Mouse (Mus musculus): ENCODE data around the gene Cnpy2. TPM values are rescaled to one million over a fixed set of nuclear protein-coding genes. Genes with fewer than 3 reads are reported as not detected.
A peak's percentile ranks its signal among the peaks of the same experiment; 100 is the strongest.
"Not testable (repeated sequence)": the region's sequence is repeated elsewhere in the genome, so short reads cannot be mapped to it uniquely, and the experiment has no call there.

The Cnpy2 gene
- polyA plus RNA-seq, 1 experiment from 2014 or later = 349 TPM

DNA sequence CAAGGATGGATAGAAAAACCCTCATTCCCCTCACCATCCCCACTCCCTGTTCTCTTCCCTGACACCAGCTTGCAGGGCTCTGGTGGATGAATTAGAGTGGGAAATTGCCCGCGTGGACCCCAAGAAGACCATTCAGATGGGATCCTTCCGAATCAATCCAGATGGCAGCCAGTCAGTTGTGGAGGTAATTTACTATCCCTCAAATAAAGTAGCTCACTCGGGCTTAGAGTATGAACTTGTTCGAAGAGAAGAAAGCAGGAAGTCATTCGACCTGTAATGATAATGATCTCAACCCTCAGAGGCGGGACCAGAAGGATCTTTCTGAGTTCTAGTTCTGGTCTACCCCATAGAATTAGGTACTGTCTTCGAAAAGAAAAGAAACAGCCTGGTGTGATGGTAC lies 1.3 kb downstream of the Cnpy2 start:
- Histone ChIP-seq H3K27ac (peak overlapping the region; percentile 98), H3K4me2 (peak overlapping the region; percentile 77), H3K4me3 (peak overlapping the region; percentile 91), H3K9me3 (no peaks in the 10 kb centered on the region), H3K27me3 (no peaks in the 10 kb centered on the region), H3K36me3 (peaks cover 70% of the 10 kb centered on the region), H3K4me1 (peaks cover 18% of the 10 kb centered on the region), H3K9ac (peak overlapping the region; percentile 99)
- 78% methylated on average over 8 of the region's 8 CpGs for WGBS
- no peak for ATAC-seq (ENCODE audit: insufficient number of reproducible peaks, insufficient read depth, low FRiP score, low TSS enrichment, low read depth)

GRCm38 (mm10) chr10:128326825-128327224 lies 4.6 kb downstream of the Cnpy2 start:
- Histone ChIP-seq H3K4me3 (no peak overlapping the region), H3K4me1 (peaks cover 14% of the 10 kb centered on the region), H3K9me3 (no peaks in the 10 kb centered on the region), H3K9ac (no peak overlapping the region), H3K36me3 (peaks cover 52% of the 10 kb centered on the region), H3K27me3 (no peaks in the 10 kb centered on the region), H3K27ac (no peak overlapping the region), H3K4me2 (no peak overlapping the region)
- 94% methylated on average over 8 of the region's 8 CpGs for WGBS
- ATAC-seq (ENCODE audit: insufficient number of reproducible peaks, insufficient read depth, low FRiP score, low TSS enrichment, low read depth) = no peak

- Histone ChIP-seq H3K9me3 (no peaks in the 10 kb centered on the region), H3K27me3 (no peaks in the 10 kb centered on the region), H3K27ac (no peak overlapping the region), H3K4me3 (no peak overlapping the region), H3K36me3 (peaks cover 52% of the 10 kb centered on the region), H3K4me1 (peaks cover 14% of the 10 kb centered on the region), H3K9ac (no peak overlapping the region), H3K4me2 (no peak overlapping the region)
- no peak for ATAC-seq (ENCODE audit: insufficient number of reproducible peaks, insufficient read depth, low FRiP score, low TSS enrichment, low read depth)
- 90% methylated on average over 10 of the region's 10 CpGs for whole genome bisulfite sequencing
Measured at GRCm38 (mm10) chr10:128327610-128328009, 5.4 kb downstream of the Cnpy2 start.

GRCm38 (mm10) chr10:128332358-128333249 lies 10.3 kb downstream of the Cnpy2 start:
- 79% methylated on average over 6 of the region's 6 CpGs for WGBS
- not testable (repeated sequence) for ATAC-seq (ENCODE audit: insufficient number of reproducible peaks, insufficient read depth, low FRiP score, low TSS enrichment, low read depth); H3K9me3 ChIP-seq; H3K4me3 ChIP-seq; H3K4me1 ChIP-seq; H3K27ac ChIP-seq; H3K9ac ChIP-seq; H3K27me3 ChIP-seq; H3K4me2 ChIP-seq
- H3K36me3 ChIP-seq = peaks cover 17% of the 10 kb centered on the region

DNA sequence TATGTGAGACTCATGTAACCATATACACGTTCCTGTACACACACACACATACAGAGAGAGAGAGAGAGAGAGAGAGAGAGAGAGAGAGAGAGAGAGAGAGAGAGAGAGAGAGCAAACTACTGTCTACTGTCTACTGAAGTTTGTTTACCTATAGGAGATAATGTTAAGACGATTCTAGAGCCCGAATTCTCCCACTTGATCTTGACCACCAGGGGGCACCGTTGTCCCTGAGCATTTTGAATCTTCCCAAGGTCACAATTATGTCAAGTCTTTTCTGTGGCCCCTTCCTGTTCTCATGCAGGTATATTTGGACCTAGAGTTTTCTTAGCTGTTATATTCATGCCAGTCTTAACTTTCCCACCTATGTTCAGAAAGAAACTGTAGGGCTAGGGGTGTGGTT lies 13.3 kb downstream of the Cnpy2 start:
- WGBS = 5% methylated on average over 4 of the region's 4 CpGs
- H3K36me3 ChIP-seq = 0 out of 2 replicates have a peak, but pooled peaks cover 3% of the 10 kb centered on the region
- no peak overlapping the region for H3K27ac ChIP-seq
- no peak for ATAC-seq (ENCODE audit: insufficient number of reproducible peaks, insufficient read depth, low FRiP score, low TSS enrichment, low read depth)
- no peak overlapping the region for H3K4me3 ChIP-seq
- H3K9ac ChIP-seq = no peak overlapping the region
- no peaks in the 10 kb centered on the region for H3K9me3 ChIP-seq
- peaks cover 25% of the 10 kb centered on the region for H3K4me1 ChIP-seq
- H3K27me3 ChIP-seq = no peaks in the 10 kb centered on the region
- H3K4me2 ChIP-seq = no peak overlapping the region

- no peaks in the 10 kb centered on the region for H3K27me3 ChIP-seq
- ATAC-seq (ENCODE audit: insufficient number of reproducible peaks, insufficient read depth, low FRiP score, low TSS enrichment, low read depth) = no peak
- peaks cover 25% of the 10 kb centered on the region for H3K4me1 ChIP-seq
- no peaks in the 10 kb centered on the region for H3K9me3 ChIP-seq
- no peak overlapping the region for H3K4me2 ChIP-seq
- no peak overlapping the region for H3K4me3 ChIP-seq
- no peak overlapping the region for H3K27ac ChIP-seq
- WGBS = 97% methylated on average over 3 of the region's 3 CpGs
- peaks cover 3% of the 10 kb centered on the region; the same call in 1 of the 2 replicates for H3K36me3 ChIP-seq
- H3K9ac ChIP-seq = no peak overlapping the region
Measured at GRCm38 (mm10) chr10:128336195-128336594, 13.9 kb downstream of the Cnpy2 start.

GRCm38 (mm10) chr10:128336597-128336996 lies 14.3 kb downstream of the Cnpy2 start:
- Histone ChIP-seq H3K9me3 (no peaks in the 10 kb centered on the region), H3K36me3 (peaks cover 3% of the 10 kb centered on the region; the same call in 1 of the 2 replicates), H3K4me3 (peak overlapping the region; percentile 99), H3K4me1 (peaks cover 25% of the 10 kb centered on the region), H3K9ac (peak overlapping the region; percentile 98), H3K27ac (no peak overlapping the region; the same call in 1 of the 2 replicates), H3K27me3 (no peaks in the 10 kb centered on the region), H3K4me2 (peak overlapping the region; percentile 91)
- 83% methylated on average over 3 of the region's 3 CpGs for WGBS
- no peak for ATAC-seq (ENCODE audit: insufficient number of reproducible peaks, insufficient read depth, low FRiP score, low TSS enrichment, low read depth)

- H3K4me3 ChIP-seq = peak within 1 kb of the TSS; percentile 99
- peaks cover 3% of the 10 kb centered on the region; the same call in 1 of the 2 replicates for H3K36me3 ChIP-seq
- peak; percentile 98 for ATAC-seq (ENCODE audit: insufficient number of reproducible peaks, insufficient read depth, low FRiP score, low TSS enrichment, low read depth)
- H3K27me3 ChIP-seq = no peaks in the 10 kb centered on the region
- H3K9ac ChIP-seq = peak within 1 kb of the TSS; percentile 98
- WGBS = under 1% methylated on average over 60 of the region's 61 CpGs
- peaks cover 25% of the 10 kb centered on the region for H3K4me1 ChIP-seq
- H3K27ac ChIP-seq = peak within 1 kb of the TSS; percentile 94
- no peaks in the 10 kb centered on the region for H3K9me3 ChIP-seq
- H3K4me2 ChIP-seq = peak within 1 kb of the TSS; percentile 91
Measured at GRCm38 (mm10) chr10:128337306-128338181, 15.3 kb downstream of the Cnpy2 start, which contains the start of gene Cs. Cs (plus strand) TSS chr10:128337734.

DNA sequence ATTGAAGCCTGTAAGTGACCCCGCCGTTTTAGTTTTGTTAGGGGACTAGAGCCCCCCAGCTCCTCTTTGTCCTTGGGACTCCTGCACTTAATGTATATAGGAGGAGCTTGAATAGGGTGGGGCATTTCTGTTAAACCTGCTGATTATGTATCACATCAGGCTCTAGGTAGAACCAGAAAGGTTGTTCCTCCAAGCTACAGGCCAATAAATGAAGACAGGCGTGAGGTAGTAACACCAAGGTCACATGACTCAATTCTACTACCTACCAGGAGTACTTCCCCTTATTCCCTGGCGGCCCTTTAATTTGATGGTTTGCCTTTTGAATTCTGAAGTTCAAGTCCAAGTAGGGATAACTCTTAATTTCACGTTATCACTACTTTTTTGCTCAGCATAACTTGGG lies 16.2 kb downstream of the Cnpy2 start:
- Histone ChIP-seq H3K9me3 (no peaks in the 10 kb centered on the region), H3K36me3 (peaks cover 3% of the 10 kb centered on the region; the same call in 1 of the 2 replicates), H3K9ac (peak overlapping the region; percentile 98), H3K4me3 (peak overlapping the region; percentile 99), H3K4me2 (peak overlapping the region; percentile 91), H3K4me1 (peaks cover 25% of the 10 kb centered on the region), H3K27me3 (no peaks in the 10 kb centered on the region), H3K27ac (peak overlapping the region; percentile 94)
- 19% methylated on average over 5 of the region's 5 CpGs for WGBS
- no peak for ATAC-seq (ENCODE audit: insufficient number of reproducible peaks, insufficient read depth, low FRiP score, low TSS enrichment, low read depth)

DNA sequence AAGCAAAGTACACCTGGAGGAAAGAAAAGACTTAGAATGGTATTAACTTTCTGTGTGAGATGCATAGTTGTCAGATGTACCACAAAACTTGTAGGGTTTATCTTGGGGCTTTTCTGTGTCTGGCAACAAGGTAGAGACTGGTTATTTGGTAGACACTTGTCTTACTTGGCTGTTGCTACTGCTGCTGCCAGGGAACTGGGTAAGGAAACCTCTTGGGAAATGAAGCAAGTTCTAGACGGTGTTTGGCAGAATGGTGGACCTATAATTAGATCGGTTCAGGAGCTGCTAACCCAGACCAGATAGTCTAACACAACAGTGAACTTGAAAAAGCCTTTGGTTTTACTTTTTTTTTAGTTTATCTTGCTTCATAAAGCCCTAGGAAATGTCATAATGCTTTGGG lies 16.7 kb downstream of the Cnpy2 start:
- Histone ChIP-seq H3K27ac (no peak overlapping the region), H3K27me3 (no peaks in the 10 kb centered on the region), H3K9ac (peak overlapping the region; percentile 98; the same call in 1 of the 2 replicates), H3K4me3 (peak overlapping the region; percentile 99), H3K4me2 (peak overlapping the region; percentile 91), H3K36me3 (peaks cover 3% of the 10 kb centered on the region; the same call in 1 of the 2 replicates), H3K9me3 (no peaks in the 10 kb centered on the region), H3K4me1 (peaks cover 25% of the 10 kb centered on the region)
- ATAC-seq (ENCODE audit: insufficient number of reproducible peaks, insufficient read depth, low FRiP score, low TSS enrichment, low read depth) = no peak
- WGBS = 58% methylated on average over 2 of the region's 2 CpGs

DNA sequence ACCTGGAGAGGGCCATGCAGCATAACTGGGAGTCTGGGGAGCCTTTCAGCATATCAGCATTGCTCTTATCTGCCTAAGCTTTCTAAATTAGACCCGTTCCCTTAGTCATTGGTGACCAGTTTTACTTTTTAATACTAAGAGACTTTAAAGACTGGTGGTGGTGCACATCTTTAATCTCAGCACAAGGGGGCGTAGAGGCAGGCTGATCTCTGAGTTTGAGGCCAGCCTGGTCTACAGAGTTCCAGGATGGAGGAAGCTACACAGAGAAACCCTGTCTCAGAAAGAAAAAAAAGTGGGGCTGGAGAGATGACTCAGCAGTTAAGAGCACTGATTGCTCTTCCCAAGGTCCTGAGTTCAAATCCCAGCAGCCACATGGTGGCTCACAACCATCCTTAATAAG lies 18.0 kb downstream of the Cnpy2 start:
- H3K9ac ChIP-seq = no peak overlapping the region
- H3K27me3 ChIP-seq = no peaks in the 10 kb centered on the region
- peaks cover 3% of the 10 kb centered on the region; the same call in 1 of the 2 replicates for H3K36me3 ChIP-seq
- H3K27ac ChIP-seq = no peak overlapping the region
- H3K4me2 ChIP-seq = no peak overlapping the region
- no peak for ATAC-seq (ENCODE audit: insufficient number of reproducible peaks, insufficient read depth, low FRiP score, low TSS enrichment, low read depth)
- peaks cover 34% of the 10 kb centered on the region for H3K4me1 ChIP-seq
- no peaks in the 10 kb centered on the region for H3K9me3 ChIP-seq
- no peak overlapping the region for H3K4me3 ChIP-seq
- WGBS = 94% methylated on average over 2 of the region's 2 CpGs
